Mouse (Mus musculus) G1E (cell line): ENCODE measurements around the gene Olfr536.
"Not testable (repeated sequence)": the region's sequence is repeated elsewhere in the genome, so short reads cannot be mapped to it uniquely, and the experiment has no call there.

Experiments used
- CTCF ChIP-seq: IDR thresholded peaks from 2 replicates; pipeline ENCODE4 v1.5.1; 2012; ENCODE audit warnings: low read depth, low read length, inconsistent platforms, mixed read lengths
- GATA1 ChIP-seq: IDR thresholded peaks from 2 replicates; pipeline ENCODE4 v1.6.1; 2012; ENCODE audit warnings: borderline replicate concordance, low read length, inconsistent platforms, mixed read lengths
- POLR2AphosphoS5 ChIP-seq: IDR thresholded peaks from 2 replicates; pipeline ENCODE4 v1.6.1; 2012; ENCODE audit warnings: low read depth, low read length, inconsistent platforms; ENCODE audit not compliant: insufficient replicate concordance

DNA sequence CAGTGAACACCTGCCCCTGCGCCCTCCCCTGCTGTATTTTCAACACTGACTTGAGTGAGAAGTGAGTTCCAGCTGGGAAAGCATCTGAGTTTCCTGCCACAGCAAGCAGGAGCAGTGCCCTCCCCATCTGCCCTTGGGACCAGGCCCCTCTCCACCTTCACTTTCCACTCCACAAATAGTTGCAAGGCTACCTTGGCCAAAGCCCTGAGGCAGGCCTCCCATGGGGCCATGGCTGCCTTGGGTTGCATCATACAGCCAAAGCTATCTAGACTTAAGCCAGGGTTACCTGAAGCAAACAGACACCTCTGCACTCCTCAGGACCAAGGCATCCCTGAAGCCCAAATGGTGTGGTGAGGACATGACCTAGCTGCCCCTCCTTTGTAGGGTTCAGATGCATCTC, 44.1 kb downstream of the Olfr536 start, which contains the start of gene Olfr533:
- TF ChIP-seq CTCF, GATA1, POLR2AphosphoS5: not testable (repeated sequence)
